Mouse (Mus musculus) kidney, adult 2 months (tissue): Measurements from ENCODE around the gene Spsb4.

Experiments used
- CTCF ChIP-seq: fragments of 200-500 bp; conservative IDR thresholded peaks from 2 replicates; pipeline ENCODE4 v1.5.1; 2011; ENCODE audit warnings: low read depth, mild to moderate bottlenecking, control low read depth, low read length, moderate library complexity, mixed read lengths; ENCODE audit not compliant: insufficient read depth, insufficient read length
- POLR2A ChIP-seq: fragments of 200-500 bp; IDR thresholded peaks from one replicate; pipeline ENCODE4 v1.6.1; 2011; ENCODE audit warnings: low read depth, low read length, control low read depth

GRCm38 (mm10) chr9:96982940-96983339 lies 35.7 kb downstream of the Spsb4 start:
- TF ChIP-seq CTCF = no peak
- no peak for TF ChIP-seq POLR2A
